Mouse (Mus musculus) lung, postnatal 4 days (tissue): Measurements from ENCODE around the gene Atp6v1f.
A peak's percentile ranks its signal among the peaks of the same experiment; 100 is the strongest.

Experiments used
- DNase-seq, 2 experiments: peaks; one replicate each; pipeline ENCODE4 v3.0.0; 2021

Gene Atp6v1f

DNA sequence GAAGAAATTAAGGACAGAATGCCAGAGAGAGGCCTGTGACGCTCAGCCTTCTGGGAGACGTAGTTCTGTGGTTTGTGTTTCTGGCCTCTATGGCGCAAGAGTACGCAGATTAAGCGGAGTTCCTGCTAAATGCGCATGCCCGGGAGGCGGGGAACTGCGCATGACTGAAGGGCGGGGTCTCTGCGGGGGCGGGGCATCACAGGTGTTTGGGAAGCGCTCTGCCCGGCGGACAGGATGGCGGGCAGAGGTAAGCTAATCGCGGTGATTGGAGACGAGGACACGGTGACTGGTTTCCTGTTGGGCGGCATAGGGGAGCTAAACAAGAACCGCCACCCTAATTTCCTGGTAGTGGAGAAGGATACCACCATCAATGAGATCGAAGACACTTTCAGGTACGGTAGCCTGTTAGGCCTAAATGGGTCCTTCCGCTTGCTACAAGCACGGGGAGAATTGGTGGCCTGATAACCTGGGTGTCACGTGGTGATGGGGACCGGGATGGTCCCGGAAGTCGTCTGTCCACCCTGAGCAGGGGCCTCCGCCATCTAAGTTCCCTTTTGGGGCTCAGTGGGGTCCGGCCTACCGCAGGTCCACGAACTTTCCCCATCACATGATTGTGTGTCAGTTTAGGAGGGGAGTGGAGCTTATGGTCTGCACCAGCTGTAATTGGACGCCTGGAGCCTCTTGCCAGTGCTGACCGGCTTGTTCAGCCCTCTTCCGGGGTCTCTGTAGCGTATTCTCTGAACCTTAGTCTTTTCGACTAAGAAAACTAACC, at the start of gene Atp6v1f:
Atp6v1f (plus strand) TSS at position 136 of the 772 bp plus-strand sequence.
- DNase-seq, result peak; percentile 92 to 94

DNA sequence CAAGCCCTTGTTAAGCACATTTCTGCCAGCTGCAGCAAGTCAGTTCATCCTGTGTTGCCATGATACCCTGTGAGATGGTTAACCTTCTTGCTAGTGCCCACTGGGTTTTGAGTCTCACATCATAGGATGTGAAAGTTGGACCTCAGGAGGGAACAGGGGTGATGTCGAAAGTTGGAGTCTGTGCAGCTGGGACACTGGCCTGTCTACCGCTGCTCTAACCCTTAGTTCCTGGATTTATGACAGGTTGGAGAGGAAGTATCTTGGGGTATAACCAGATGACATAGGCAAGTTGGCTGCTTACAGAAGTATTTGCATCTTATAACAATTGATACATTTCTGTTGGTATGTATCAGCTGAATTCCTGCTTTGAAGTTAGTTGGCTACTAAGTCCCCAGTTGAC, 46.9 kb upstream of the Atp6v1f start:
- DNase-seq, result no peak

DNA sequence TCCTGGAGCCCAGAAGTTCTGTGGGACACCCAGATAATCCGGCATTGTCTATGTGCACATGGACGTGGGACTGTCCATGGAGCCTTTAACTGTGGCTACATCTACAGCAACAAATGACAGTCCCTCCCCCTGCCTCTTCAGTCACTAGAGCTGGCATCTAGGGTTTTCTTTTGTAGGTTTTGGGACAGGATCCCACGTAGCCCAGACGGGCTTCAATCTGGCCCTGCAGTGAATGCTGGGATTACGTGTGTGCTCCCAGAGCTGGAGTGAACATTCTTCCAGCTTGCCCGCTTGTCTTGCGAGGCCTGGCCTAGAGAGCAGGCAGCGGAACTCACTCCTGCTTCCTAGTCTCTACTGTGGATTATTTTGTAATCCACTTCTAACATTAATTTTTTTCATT, 42.4 kb upstream of the Atp6v1f start:
- no peak for DNase-seq

DNA sequence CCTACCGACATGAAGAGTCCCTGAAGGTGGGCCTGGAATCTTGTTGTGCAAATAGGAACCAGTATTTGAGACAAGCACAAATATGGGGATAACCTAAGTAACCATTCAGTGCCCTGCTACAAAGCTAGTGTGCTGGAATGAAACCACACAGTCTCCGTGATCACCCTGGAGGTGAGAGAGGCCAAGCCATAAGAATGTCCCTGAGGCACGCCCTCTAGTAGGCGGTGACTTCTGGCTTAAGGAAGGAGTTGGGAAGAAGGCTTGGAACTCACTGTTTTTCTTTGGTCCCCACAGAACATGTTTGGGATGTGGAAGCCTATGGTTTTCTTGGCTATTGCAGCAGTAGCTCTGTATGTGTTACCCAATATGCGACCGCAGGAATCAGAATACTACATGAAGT, 41.2 kb upstream of the Atp6v1f start:
- DNase-seq, result no peak

DNA sequence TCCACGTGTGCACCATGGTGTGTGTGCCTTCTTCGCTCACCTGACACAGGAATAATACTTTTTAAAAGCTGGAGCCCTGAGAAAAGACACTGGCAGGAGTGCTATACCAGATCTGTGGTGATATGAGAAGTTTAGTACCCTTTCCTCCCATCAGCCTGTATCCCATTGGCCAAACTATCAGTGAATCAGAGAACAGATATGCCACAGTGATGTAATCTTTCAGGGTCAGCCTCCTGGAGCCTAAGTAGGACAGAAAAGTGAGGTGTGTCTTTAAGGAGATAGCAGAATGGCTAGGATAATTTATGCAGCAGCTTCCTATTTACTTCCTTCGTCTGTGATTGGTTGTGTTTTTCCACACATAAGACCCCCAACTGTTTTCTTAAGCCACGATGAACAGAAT, 39.3 kb upstream of the Atp6v1f start:
- DNase-seq, result no peak

DNA sequence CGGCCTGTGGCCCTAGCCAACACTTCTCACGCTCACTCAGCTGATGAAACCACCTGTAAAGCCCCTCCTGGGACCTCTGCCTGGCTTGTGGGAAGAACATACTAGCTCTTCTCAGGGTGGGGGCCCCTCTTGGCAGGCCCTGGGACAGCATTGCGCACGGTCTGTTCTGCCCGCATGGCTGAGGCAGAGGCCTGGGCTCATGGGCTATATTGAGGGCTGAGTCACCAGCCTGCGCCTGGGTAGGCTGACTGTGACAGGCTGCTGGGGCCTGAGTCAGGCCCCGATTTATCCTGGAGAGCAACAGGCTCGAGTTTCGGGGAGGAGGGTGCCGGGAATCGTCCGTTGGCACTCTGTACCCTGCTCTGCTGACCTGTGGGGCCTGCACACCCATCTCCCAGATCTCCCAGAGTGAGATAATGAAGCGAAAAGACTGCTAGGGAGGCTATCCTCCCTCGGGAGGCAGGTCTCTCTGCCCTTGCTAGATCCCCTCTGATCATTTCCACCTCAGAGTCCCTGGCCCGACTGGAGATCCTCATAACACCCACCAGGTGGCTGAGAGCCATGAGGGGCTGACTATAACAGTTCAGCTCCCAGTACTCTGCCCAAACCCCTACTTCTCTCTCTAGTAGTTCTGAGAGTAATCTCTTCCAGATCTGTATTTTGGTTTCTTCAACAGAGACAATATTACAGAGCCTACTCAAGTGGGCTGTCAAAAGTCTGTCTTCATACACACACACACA, 36.7 kb upstream of the Atp6v1f start:
- no peak for DNase-seq

DNA sequence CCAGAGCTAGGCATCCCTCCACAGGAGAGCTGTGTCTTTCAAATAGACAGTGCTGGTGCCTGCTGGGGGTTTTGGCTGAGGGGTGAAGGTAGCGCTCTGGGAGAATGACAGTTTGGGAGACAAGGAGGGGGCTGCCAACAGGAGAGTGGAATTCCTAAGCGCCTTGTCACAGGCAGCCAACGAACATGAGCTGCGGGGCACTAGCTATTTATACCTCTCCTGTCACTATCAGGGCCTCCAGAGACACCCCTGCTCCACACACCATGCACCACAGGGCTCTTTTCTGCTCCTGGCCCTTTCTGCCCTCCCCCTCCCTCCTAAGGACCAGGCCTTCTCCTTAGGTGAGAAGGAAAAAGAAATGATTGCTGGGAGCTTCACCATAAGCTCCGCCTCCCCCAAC, 36.0 kb upstream of the Atp6v1f start:
- DNase-seq, result no peak

DNA sequence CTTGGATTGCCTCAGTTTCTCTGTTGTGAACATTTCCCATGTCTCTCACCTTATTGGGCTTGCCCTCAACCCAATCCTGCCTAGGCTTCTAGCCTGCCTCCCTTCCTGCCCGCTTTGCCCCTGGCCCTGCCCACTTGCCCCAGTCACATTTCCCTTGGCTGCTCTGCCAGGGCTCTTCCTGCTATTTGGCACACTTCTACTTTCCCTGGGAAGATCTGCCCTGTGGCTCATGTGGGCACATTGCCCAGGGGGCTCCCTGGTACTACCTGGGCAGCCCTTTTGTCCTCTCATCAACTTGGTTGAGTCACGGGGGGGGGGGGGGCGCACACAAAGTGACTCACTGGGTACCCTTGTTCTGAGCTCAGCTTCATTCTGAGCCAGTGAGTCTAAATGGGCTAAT, 35.4 kb upstream of the Atp6v1f start:
- DNase-seq, result no peak

DNA sequence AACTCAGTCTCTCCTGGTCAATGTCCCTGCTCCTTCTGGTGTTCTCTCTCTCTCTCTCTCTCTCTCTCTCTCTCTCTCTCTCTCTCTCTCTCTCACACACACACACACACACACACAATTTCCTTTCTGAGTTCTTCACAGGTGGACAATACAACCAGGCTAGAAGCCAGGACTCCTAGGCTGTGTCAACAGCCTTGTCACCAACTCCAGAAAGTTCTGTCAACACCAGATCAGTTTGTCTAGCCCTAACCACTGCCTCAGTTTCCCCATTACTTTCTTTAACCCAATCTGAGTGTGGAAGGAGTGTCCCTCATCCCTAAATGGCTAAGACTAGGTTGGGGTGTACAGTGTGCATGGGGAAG, 34.9 kb upstream of the Atp6v1f start:
- DNase-seq, result no peak

DNA sequence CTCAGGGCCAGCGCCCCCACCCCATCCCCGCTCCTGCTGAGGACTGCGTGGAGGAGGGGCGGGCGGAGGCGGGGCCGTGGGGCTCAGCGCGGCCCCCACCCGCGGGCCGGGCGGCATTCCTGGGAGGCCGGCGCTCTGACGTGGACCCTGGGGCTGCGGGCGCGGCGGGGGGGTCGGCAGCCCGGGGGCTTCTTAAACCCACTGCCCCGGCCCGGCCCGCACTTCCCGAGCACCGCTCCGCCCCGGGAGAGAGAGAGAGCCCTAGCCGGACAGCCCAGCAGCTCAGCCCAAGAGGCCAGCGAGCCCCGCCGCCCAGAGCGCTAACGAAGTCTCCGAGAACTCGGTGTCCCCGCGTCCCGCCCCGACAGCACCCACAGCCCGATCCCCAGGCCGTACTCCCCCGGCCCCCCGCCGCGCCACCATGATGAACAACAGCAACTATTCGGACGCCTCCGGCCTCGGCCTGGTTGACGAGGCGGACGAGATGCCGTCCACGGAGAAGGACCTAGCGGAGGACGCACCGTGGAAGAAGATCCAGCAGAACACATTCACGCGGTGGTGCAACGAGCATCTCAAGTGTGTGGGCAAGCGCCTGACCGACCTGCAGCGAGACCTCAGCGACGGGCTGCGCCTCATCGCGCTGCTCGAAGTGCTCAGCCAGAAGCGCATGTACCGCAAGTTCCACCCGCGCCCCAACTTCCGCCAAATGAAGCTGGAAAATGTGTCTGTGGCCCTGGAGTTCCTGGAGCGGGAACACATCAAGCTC, 34.3 kb upstream of the Atp6v1f start, which contains the start of gene Flnc:
Flnc (plus strand) TSS at position 219 of the 766 bp plus-strand sequence.
- DNase-seq, result peak; percentile 44 to 57

DNA sequence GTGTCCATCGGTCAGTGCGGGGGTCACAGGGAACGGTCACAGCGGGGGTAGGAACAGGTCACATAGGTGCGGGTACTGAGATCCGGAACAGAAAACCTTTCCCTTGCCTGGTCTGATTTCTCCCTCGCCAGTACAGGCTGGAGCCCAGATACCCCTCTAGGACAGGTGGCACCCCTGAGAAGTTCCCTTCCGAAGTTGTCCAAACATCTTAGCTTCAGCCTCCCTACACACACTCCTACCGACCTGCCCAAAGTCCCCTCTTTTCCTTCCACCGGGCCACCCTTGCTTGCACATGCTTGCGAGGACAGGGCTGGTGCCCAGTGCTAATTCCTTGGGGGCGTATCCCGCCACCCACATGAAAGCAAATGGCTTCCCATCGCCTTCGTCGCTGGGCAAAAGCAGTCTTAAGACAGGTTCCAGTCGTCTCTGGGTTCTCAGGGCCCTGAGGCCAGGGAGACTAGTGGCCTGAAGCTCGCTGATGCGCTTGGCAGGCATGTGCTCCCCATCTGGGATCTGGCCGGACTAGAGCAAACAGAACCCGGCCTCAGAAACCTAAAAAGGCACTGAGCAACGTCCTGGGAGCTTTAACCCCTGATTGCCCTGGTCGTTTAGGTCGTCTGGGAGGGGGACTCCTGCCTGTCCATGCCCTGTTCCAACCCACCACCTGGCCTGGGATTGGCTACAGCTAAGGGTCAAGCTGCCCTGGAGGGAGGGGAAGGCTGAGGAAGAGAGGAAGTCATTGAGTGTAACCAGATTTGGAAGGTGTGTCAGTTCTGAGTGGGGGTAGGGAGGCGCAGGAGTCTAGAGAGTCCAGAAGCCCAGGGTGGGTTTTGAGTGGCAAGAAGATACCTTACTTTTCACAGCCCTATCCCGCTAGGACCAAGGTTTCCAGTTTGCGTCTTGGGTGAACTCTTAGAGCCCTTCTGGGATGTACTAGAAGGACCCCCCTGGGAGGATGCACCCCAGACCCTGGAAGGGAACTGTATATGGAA, 33.4 kb upstream of the Atp6v1f start:
- DNase-seq, result peak in 1 of 2 experiments; percentile 24

DNA sequence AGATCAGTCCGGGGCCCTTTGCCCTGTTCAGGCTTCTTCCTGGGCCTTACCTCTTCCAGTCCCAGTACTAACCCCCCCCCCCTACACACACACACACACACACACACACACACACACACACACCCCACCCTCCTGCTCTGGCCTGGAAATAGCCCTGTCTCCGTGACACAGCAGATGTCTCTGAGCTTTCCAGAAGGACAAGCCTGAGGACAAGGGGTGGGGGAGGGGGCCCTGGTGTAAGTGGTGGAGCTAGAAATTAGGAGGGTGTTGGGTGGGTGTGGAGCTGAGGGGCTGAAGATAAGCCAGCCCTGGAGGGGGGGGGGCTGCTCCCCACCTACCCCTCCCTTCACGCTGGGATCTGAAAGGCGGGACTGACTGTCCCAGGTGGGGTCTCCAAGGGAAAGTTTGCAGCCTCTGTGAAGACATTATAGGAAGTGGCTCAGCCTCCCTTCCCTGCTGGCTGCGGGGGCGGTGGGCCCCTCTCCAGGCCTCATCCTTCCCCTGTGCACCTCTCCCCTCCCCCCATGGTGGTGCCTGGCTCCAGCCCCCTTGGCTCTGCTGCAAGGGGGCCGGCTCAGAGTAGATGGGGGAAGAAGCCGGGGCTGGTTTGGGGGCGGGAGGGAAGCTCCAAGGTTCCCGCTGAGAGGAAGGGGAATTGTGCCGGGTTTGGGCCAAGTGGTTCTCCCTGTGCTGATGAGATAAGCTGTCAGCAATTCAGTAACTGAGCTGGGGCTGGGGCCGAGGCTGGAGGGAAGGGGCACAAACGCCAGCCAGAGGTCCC, 32.4 kb upstream of the Atp6v1f start:
- peak; percentile 50 to 57 for DNase-seq

DNA sequence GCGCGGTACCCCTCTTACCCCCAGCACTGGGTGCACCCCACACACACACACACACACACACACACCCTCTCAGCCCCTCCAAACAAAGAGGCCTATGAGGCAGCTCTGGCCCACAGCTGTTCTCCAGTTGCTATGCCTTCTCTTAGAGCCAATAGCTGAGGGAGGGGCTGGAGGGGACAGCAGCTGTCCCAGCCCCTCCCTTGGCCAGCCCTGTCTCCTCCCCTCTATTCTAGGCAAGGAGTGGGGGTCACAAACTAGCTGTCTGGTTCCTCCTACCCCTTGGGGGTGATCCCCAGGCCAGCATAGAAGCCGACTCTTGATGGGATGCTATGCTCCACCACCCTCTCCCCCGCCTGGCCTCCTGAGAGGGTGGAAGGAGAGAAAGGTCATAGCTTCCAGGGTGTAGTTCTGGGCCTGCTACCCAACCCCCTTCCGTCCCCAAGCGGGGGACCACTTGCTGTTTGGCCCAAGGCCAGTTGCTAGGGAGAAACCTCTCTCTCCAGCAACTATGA, 31.5 kb upstream of the Atp6v1f start:
- DNase-seq, result peak; percentile 16 to 38

DNA sequence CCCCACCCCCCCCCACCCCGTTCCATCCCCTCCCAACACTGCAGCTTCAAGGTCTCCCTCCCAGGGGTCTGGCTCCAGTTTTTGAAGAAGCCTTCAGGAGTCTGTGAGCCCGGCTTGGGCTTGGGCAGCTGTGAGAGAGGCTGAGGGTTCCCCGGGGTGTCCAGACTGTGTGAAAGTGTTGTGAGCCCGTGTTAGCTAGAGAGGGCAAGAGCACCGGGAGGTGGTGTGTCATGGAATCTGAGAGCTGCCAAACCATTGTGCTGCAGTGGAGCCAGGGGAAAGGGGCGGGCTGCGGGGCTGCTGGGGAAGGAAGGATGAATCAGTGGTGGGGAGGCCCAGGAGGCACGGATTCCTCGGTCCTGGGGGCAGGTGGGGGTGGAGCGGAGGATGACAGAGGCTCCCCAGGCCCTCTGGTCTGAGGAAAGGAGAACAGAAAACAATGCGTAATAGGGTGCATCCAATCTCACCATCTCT, 31.0 kb upstream of the Atp6v1f start:
- DNase-seq, result peak; percentile 62 to 72

DNA sequence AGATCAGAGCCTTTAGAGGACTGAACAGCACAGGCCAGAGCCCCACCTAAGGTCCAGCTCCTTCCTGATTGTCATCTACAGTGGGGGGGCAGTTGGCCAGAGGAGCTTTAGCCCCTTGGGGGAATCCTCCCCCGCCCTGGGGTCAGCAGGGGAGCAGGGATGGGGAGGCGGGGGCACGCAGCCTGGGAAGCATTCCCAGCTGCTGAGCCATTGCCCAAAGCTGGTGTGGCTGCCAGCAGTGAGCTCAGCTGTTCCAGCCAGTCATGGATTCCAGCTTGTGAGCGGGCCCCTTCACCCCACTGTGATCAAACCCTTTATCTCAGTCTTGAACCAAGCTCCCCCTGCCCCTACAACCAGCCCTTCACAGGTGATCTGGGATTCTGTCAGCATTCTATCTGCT, 28.3 kb upstream of the Atp6v1f start:
- peak in 1 of 2 experiments; percentile 25 for DNase-seq

DNA sequence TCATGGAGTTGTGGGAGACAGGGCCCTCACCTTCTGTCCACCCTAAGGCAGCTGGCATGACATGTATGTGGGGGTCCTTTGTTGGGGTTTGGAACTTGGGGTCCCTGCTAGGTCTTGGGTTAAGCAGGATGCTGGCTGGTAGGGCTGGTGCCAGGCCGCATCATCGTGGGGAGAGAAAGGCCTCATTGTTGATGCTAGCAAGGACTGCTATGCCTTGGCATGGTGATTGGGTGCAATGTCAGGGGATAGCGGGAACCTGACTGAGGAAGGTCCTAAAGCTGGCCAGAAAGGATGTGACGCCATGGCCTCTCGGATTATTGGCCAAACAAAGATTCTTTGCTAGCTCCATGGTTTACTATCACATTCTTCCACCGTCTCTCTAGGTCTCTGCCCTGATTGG, 27.7 kb upstream of the Atp6v1f start:
- no peak for DNase-seq

DNA sequence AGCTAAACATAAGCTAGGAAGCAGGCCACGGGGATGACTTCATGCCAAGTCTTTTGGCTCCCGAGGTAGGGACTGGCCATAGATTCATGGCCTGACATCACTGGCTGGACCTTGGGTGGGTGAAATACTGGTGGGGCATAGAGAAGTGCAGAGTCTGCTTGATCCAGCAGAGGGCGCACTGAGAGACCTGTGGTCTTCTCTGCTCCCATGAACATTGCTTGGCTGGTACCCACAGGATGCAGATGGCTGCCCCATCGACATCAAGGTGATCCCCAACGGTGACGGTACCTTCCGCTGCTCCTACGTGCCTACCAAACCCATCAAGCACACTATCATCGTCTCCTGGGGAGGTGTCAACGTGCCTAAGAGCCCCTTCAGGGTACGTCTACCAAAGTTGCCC, 22.7 kb upstream of the Atp6v1f start:
- peak; percentile 35 to 53 for DNase-seq

DNA sequence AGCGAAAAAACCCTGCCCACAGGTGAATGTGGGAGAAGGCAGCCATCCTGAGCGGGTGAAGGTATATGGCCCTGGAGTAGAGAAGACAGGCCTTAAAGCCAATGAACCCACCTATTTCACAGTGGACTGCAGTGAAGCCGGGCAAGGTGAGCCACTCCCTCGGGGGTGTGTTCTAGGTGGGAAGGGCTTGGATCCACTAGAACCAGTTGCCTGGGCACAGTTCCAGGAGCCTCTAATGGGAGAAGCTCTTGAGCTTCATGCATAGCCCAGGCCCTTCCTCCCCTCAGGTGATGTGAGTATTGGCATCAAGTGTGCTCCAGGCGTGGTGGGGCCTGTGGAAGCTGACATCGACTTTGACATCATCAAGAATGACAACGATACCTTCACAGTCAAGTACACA, 22.2 kb upstream of the Atp6v1f start:
- DNase-seq, result peak; percentile 40 to 46

DNA sequence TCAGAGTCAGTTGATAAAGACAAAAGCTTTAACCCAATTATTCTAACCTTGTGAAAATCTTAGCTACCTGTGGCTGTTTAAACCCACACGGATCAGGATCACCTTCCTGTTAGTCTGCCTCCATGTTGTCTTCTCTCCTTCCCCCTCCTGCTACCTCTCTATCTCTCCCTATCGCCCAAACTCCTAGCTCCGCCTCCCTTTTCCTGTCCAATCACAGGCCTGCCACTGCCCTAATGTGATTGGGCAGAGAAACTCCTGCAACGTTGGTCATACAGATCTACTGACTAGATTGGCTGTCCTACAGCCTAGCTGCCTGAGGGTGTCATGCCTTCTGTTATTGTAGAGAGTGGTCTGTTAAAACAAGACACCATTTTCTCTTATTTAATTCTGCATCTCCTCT, 17.7 kb upstream of the Atp6v1f start:
- DNase-seq, result no peak

DNA sequence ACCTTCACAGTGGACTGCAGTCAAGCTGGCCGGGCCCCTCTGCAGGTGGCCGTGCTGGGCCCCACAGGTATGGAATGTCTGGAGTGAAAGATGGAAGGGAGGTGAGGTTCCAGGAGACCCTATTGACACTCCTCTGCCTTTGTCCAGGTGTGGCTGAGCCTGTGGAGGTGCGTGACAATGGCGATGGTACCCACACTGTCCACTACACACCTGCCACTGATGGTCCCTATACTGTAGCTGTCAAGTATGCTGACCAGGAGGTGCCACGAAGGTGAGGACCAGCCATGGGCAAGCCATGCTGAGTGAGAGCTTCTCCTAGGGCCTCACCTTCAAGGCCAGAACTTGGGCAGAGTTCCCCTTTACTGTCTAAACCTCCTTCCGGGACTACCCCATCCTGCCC, 16.9 kb upstream of the Atp6v1f start:
- DNase-seq, result peak in 1 of 2 experiments; percentile 19

DNA sequence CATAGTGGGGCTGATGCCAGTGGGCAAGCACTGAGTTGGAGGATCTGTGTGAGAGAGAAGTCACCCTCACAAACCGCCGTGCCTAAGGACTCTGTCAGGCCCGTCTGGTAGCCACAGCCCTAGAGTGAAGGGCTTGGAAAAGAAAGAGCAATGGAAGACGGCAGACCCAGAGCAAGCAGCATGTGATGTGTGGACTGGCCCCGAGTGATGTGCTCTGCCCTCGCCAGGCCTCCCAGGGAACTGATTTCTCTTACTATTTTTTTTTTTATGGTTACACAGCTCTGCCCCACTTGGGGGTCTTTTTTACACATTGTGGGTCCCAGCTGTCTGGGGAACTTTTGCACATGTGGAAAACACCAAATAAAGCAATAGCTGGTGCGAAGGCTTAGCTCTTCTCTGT, 6.0 kb upstream of the Atp6v1f start:
- DNase-seq, result no peak
